Mouse (Mus musculus) right cerebral cortex, adult 2 months (tissue): ENCODE results near the gene Rarres2.

ENCODE experiments used
- DNase-seq, 2 experiments: peaks; one replicate each; pipeline ENCODE4 v3.0.0; 2021 to 2022; ENCODE audit warnings: low spot score in 2 of 2

Gene Rarres2

GRCm38 (mm10) chr6:48572572-48573061 lies at the start of gene Rarres2:
Gene Rarres2 (minus strand): TSS chr6:48572789.
- DNase-seq, result no peak

- DNase-seq, result no peak
Observed at GRCm38 (mm10) chr6:48620031-48620430, 47.4 kb upstream of the Rarres2 start.

- DNase-seq, result no peak
Observed at GRCm38 (mm10) chr6:48614756-48615155, 42.2 kb upstream of the Rarres2 start.

- no peak for DNase-seq
Observed at GRCm38 (mm10) chr6:48613464-48613863, 40.9 kb upstream of the Rarres2 start.

DNA sequence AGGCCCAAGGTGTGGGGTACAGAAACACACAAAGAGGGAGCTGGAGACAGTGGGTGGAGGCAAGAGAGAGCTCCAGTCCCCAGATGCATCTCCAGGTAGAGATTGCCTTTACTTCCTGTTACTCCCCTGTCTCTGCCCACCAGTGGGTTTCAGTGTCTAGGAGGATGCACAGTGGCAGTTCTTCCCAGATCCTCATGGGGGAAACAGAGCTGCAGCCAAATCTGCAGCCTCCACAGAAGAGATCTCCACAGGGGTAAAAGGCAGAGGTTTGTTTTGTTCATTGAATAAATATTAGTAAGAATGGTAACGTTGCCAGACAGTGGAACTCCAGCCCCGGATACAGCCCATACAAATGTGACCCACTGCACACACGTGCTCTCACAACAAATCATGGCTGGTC lies 38.1 kb upstream of the Rarres2 start:
- no peak for DNase-seq

- DNase-seq, result no peak
Observed at GRCm38 (mm10) chr6:48609512-48609911, 36.9 kb upstream of the Rarres2 start.

DNA sequence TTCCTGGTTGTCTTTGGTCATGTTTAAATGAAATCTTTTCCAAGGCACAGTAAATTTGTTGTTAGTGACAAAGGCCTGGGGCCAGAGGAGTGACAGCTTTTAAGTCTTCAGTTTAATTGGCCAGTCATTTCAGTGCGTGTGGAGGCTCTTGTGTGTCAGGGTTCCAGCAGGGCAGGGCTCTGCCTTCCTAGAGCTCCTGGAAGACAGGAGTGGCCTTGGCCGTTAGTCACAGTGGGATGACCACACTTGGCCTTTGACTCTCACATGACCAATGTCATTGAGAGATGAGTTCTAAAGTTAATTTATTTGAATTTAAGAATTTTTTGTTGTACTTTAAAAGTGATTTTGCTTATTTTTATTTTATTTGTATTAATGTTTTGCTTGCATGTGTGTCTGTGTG lies 35.5 kb upstream of the Rarres2 start:
- DNase-seq, result no peak

- peak; percentile 62 to 64 for DNase-seq
Observed at GRCm38 (mm10) chr6:48602080-48602741, 29.6 kb upstream of the Rarres2 start.

DNA sequence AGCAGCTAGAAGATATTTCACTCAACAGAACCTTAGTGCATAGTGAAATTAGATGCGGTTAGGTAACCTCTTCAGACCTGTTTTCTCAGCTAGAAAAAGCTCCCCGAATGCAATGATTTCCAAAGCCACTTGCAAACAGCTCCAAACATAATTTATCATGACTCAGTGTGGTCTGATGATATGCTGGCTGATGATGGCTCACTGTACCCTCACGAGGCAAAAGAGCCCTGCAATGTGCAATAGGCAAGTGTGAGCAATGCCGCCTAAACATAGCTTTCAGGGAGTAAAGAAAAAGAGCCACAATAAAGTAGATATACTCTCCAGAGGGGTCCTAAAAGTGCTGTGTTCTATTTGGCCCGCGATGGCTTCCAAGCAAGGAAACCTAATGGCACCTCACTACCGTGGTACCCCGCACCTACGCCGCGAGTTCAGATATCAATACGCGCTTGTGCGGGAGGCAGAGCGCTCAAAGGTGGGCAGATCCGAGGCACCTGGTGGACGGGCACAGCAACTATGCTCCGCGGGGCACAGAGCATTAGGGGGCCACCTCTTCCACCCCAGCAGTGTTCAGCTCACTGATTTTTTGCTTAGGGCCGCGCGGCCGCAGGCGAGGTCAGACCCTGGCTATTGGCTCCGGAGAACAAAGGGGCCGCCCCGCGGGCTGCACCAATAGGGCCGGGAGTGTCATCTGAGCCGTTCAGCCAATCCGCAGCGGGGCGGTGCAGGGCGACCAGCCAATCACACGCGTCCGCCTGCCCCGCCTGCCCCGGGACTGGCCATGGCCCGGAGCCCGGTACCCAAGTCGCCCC lies 28.9 kb upstream of the Rarres2 start, which contains the start of gene Zfp775:
Zfp775 (plus strand) TSS at position 793 of the 809 bp plus-strand sequence.
- DNase-seq, result peak; percentile 94 to 97

- DNase-seq, result no peak
Observed at GRCm38 (mm10) chr6:48600594-48600993, 28.0 kb upstream of the Rarres2 start.

DNA sequence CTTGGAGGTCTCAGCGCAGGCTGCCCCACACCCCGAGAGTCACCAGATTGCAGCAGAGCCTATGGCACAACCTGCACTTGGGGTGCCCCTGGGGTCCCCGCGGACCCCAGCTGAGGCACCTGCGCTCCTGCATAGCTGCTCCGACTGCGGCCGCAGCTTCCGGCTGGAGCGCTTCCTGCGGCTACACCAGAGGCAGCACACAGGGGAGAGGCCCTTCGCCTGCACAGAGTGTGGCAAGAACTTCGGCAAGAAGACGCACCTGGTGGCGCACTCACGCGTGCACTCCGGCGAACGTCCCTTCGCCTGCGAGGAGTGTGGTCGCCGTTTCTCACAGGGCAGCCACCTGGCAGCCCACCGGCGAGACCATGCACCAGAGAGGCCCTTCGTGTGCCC lies 24.6 kb upstream of the Rarres2 start:
- no peak for DNase-seq

DNA sequence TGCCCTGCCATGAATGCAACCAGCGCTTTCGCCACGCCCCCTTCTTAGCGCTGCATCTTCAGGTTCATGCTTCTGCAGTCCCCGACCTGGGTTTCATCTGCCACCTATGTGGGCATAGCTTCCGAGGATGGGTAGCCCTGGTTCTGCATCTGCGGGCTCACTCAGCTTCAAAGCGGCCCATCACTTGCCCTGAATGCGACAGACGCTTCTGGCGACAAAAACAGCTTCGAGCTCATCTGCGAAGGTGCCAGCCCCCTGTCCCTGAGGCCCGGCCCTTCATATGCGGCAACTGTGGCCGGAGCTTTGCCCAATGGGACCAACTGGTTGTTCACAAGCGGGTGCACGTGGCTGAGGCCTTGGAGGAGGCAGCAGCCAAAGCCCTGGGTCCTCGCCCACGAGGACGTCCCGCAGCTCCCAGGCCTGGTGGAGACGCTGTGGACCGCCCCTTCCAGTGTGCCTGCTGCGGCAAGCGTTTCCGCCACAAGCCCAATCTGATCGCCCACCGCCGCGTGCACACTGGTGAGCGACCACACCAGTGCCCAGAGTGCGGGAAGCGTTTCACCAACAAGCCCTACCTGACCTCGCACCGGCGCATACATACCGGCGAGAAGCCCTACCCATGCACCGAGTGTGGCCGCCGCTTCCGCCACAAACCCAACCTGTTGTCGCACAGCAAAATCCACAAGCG lies 24.1 kb upstream of the Rarres2 start:
- DNase-seq, result no peak

DNA sequence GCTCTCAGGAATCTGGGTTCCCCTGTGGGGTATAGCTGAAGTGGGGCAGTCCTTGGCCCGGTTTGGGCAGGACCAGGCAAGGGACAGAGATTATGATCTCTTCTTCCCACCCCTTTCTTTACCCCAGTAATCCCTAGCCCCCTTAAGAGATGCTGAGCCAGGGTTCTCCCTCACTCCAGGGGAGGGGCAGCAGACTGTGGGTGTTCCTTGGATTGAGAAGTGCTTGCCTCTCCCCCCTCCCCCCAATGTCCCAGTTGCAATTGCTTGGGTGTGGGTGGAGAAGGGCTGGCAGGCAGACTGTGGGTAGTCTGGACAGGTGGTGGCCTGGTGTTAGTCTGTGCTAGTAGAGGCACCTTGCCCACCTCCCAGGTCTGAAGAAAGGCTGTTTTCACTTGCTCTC lies 22.7 kb upstream of the Rarres2 start:
- peak; percentile 44 to 47 for DNase-seq

GRCm38 (mm10) chr6:48594043-48594738 lies 21.6 kb upstream of the Rarres2 start:
- peak; percentile 54 to 68 for DNase-seq

DNA sequence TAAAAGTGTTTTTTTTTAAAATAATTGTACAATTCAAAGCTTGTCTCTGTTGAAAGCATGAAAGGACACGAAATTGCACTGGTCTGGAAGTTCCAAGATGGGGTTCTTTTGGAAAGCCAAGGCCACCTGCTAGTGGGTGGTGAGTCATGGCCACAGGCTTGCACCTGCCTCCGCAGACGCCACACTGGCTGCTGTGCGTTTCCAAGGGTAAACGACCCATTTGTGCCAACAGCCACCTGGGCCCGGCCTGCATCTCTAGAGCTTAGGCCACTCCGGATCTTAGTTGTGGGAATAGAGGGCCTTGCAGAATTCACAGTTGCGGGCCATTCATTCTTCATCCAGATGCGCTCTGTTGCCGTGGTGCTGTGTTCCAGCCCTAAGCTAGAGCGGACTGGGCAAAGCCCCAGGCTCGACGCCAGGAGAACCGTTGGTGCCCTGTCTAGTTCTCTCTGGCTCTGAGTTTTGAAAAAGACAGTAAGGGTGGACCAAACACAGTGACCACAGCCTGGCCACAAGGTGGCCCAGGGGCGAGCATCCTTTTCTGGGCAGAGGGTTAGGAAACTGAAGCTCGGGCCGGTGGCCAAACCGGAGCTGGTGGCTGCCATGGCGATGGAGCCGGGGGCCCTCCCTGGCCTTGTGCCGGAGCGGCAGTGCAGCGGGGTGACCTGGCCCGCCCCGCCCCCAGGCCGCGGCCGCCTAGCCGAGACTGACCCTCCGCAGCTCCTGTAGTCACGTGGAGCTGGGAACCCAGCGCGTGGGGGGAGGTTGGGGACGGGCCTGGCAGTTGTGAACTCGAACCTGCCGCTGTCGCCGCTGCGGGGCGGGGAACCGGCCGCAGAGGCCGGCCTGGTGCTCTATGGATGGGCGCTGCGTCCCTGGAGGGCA lies 20.8 kb upstream of the Rarres2 start, which contains the start of the genes Repin1 and Gm44965:
Repin1 (plus strand) TSS at position 726 of the 885 bp plus-strand sequence.
Gm44965 (plus strand) TSS at position 784 of the 885 bp plus-strand sequence.
- DNase-seq, result peak; percentile 91

DNA sequence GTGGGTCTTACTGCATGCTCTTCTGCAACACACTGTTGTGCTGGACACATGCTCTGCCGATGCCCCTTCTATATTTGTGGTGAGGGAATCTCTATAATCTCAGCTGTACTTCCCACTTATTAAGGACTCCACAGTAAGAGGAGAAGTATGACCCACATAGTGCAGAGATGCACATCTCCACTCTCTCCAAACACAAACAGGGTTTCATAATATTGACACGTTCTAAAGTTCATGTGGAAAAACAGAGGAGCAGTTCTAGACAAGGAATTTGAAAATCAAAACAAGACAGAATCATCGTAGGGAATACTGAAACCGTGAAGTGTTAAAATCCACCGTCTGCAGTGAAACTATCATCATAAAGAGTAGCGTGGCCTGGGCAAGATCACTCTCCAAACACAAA lies 19.3 kb upstream of the Rarres2 start:
- DNase-seq, result no peak

DNA sequence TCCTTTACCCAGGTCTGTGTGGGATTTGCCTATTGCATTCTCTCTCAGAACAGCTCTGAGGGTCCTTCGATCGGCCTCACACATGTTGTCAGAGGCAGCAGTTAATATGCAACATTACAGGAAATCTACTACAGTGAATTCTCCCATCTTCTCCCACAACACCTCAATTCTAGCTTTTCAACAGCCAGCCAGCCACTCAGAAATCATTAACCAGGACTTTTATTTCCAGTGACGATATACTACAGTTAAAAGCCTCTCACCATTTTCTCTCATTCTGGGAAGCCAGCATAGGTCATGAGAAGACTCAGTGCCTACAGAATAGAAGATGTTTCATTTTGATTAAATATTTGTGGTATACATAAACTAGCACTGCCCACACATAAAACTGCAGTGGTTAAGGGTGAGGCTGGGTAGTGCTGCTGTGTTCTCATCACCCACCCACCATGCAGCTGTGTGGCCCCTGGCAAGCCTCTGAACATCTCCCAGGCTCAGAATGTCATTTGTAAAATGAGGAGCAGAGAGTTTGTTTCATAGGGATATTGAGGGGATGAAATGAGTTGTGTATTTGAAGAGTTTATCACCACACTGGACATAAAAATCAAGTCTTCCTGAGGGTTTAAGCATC lies 18.7 kb upstream of the Rarres2 start:
- DNase-seq, result no peak

DNA sequence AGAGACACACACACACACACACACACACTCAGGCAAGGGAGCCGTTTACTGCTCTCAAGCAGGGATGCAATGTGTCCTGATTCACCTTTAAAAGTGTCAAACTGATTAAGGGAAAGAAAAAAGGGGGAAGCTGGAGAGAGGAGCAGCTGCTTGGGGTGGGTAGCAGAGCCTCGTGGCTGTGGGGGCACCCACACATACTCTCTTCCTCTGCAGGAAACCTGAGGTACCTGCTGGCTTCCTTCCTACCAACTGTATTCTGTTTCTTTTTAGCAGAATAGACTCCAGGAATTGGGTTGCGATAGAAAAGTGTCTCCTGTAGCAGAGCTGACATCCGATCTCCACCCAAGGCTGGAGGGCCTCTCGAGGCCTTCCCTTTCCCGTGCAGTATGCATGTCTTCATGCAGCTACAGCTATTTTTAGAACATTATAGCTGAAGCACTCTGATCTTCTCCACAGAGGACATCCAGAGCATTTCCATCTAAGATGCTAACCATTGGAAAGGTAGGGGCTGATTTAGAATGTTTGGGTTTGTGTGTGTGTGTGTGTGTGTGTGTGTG lies 16.7 kb upstream of the Rarres2 start, which contains the start of gene Gm45021:
Gm45021 (plus strand) TSS at position 417 of the 557 bp plus-strand sequence.
- no peak for DNase-seq

DNA sequence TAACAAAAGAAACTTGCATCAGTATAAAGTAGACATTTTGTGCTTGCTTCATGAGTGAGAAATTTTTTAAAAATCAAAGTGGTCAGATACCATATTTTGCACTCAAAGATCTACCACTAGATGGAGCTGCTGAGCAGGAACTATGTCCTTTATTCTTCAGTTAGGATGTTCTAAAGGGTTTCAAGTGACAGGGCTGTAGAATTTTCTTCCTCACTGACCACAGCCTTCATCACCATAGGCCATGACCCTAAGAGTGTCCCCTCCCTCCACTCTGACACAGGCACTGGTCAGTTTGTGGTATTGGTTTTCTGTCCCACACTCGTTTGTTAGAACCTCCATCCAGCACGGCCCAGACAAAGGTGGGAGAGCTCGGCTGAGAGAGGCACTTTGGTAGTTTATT lies 9.4 kb upstream of the Rarres2 start:
- peak in 1 of 2 experiments; percentile 56 for DNase-seq

DNA sequence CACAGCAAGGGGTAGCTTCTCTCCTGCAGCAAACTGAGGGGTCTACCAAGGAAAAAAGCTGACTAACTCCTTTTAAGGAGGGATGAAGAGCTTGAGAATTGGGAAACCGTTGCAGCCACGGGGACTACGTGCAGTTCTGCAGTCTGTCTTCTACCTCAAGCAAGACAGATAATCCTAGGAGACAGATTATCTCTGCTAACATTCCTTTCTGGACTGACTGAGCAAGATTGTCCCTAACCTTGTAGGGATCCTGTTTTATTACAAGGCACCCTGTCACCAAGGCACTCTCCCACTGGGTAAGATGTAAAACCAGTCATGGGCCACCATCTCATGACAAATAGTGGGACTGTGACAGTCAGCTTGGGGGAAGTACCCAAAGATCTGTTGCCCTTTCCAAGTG lies 8.7 kb upstream of the Rarres2 start:
- no peak for DNase-seq
